Mouse (Mus musculus): ENCODE measurements around the gene Tbcd. TPM values are rescaled to one million over a fixed set of nuclear protein-coding genes. Genes with fewer than 3 reads are reported as not detected.

The Tbcd gene
- total RNA-seq, 2 experiments from 2014 or later, result 34.7 to 37.1 TPM

- intact Hi-C loops (cut with DNase I), result no loop called here
- no peak for TF ChIP-seq CTCF (IDR thresholded peaks at IDR 0.05)
- no peak for DNase-seq (ENCODE audit: extremely low spot score in 1 of 2, low spot score in 2 of 2)
- H3K27ac ChIP-seq, result no peak overlapping the region
- H3K4me3 ChIP-seq, result no peak overlapping the region
Observed at GRCm38 (mm10) chr11:121557946-121558345, 106.2 kb downstream of the Tbcd start.

GRCm38 (mm10) chr11:121558522-121558921 lies 106.8 kb downstream of the Tbcd start:
- no peak for TF ChIP-seq CTCF (IDR thresholded peaks at IDR 0.05)
- intact Hi-C loops (cut with DNase I), result no loop called here

GRCm38 (mm10) chr11:121559527-121560293 lies 108.0 kb downstream of the Tbcd start:
- no peak for TF ChIP-seq CTCF (IDR thresholded peaks at IDR 0.05)
- H3K27ac ChIP-seq, result no peak overlapping the region
- intact Hi-C loops (cut with DNase I), result no loop called here
- no peak overlapping the region for H3K4me3 ChIP-seq
- no peak for DNase-seq (ENCODE audit: extremely low spot score in 1 of 2, low spot score in 2 of 2)

More at GRCm38 (mm10) chr11:121558522-121558921, 106.8 kb downstream of the Tbcd start:
- Histone ChIP-seq H3K27ac (no peak overlapping the region), H3K4me3 (no peak overlapping the region)
- no peak for DNase-seq (ENCODE audit: extremely low spot score in 1 of 2, low spot score in 2 of 2)

- no peak for DNase-seq (ENCODE audit: extremely low spot score in 1 of 2, low spot score in 2 of 2)
- Histone ChIP-seq H3K27ac (no peak overlapping the region), H3K4me3 (no peak overlapping the region)
- TF ChIP-seq CTCF (IDR thresholded peaks at IDR 0.05), result no peak; the same call in 1 of the 2 replicates
- intact Hi-C loops (cut with DNase I), result no loop called here
Observed at GRCm38 (mm10) chr11:121560294-121560663, 108.5 kb downstream of the Tbcd start.

- H3K27ac ChIP-seq, result no peak overlapping the region
- DNase-seq (ENCODE audit: extremely low spot score in 1 of 2, low spot score in 2 of 2), result no peak
- intact Hi-C loops (cut with DNase I), result no loop called here
- no peak overlapping the region for H3K4me3 ChIP-seq
- no peak for TF ChIP-seq CTCF (IDR thresholded peaks at IDR 0.05)
Observed at GRCm38 (mm10) chr11:121563312-121563711, 111.6 kb downstream of the Tbcd start.

GRCm38 (mm10) chr11:121564265-121564664 lies 112.5 kb downstream of the Tbcd start:
- DNase-seq (ENCODE audit: extremely low spot score in 1 of 2, low spot score in 2 of 2), result no peak
- Histone ChIP-seq H3K27ac (no peak overlapping the region), H3K4me3 (no peak overlapping the region)
- TF ChIP-seq CTCF (IDR thresholded peaks at IDR 0.05), result no peak
- intact Hi-C loops (cut with DNase I), result no loop called here

GRCm38 (mm10) chr11:121581856-121582255 lies 130.1 kb downstream of the Tbcd start:
- no peak overlapping the region for H3K4me3 ChIP-seq
- no peak for DNase-seq (ENCODE audit: extremely low spot score in 1 of 2, low spot score in 2 of 2)
- no peak for TF ChIP-seq CTCF (IDR thresholded peaks at IDR 0.05)
- no peak overlapping the region for H3K27ac ChIP-seq
- intact Hi-C loops (cut with DNase I), result no loop called here

GRCm38 (mm10) chr11:121597254-121597653 lies 145.5 kb downstream of the Tbcd start:
- DNase-seq (ENCODE audit: extremely low spot score in 1 of 2, low spot score in 2 of 2), result no peak
- no peak for TF ChIP-seq CTCF (IDR thresholded peaks at IDR 0.05)
- intact Hi-C loops (cut with DNase I), result loop anchor here (5.0 kb wide), 1 partner anchor 120 kb away; no protein-coding TSS in a partner anchor
- Histone ChIP-seq H3K4me3 (no peak overlapping the region), H3K27ac (no peak overlapping the region)

GRCm38 (mm10) chr11:121601422-121601821 lies 149.7 kb downstream of the Tbcd start:
- Histone ChIP-seq H3K4me3 (no peak overlapping the region), H3K27ac (no peak overlapping the region)
- intact Hi-C loops (cut with DNase I), result no loop called here
- DNase-seq (ENCODE audit: extremely low spot score in 1 of 2, low spot score in 2 of 2), result no peak
- no peak for TF ChIP-seq CTCF (IDR thresholded peaks at IDR 0.05)

- intact Hi-C loops (cut with DNase I), result no loop called here
- no peak for TF ChIP-seq CTCF (IDR thresholded peaks at IDR 0.05)
Observed at GRCm38 (mm10) chr11:121605604-121606003, 153.9 kb downstream of the Tbcd start.

GRCm38 (mm10) chr11:121610976-121611375 lies 159.2 kb downstream of the Tbcd start:
- H3K4me3 ChIP-seq, result no peak overlapping the region
- no peak overlapping the region for H3K27ac ChIP-seq
- no peak for DNase-seq (ENCODE audit: extremely low spot score in 1 of 2, low spot score in 2 of 2)
- intact Hi-C loops (cut with DNase I), result no loop called here
- TF ChIP-seq CTCF (IDR thresholded peaks at IDR 0.05), result no peak

More at GRCm38 (mm10) chr11:121605604-121606003, 153.9 kb downstream of the Tbcd start:
- DNase-seq (ENCODE audit: extremely low spot score in 1 of 2, low spot score in 2 of 2), result no peak
- no peak overlapping the region for H3K4me3 ChIP-seq
- no peak overlapping the region for H3K27ac ChIP-seq

- no peak for TF ChIP-seq CTCF (IDR thresholded peaks at IDR 0.05)
Observed at GRCm38 (mm10) chr11:121615961-121616485, 164.3 kb downstream of the Tbcd start.

GRCm38 (mm10) chr11:121616501-121616900 lies 164.8 kb downstream of the Tbcd start:
- intact Hi-C loops (cut with DNase I), result no loop called here
- DNase-seq (ENCODE audit: extremely low spot score in 1 of 2, low spot score in 2 of 2), result no peak
- no peak overlapping the region for H3K4me3 ChIP-seq
- no peak for TF ChIP-seq CTCF (IDR thresholded peaks at IDR 0.05)
- no peak overlapping the region for H3K27ac ChIP-seq

More at GRCm38 (mm10) chr11:121615961-121616485, 164.3 kb downstream of the Tbcd start:
- no peak for DNase-seq (ENCODE audit: extremely low spot score in 1 of 2, low spot score in 2 of 2)
- intact Hi-C loops (cut with DNase I), result no loop called here
- Histone ChIP-seq H3K4me3 (no peak overlapping the region), H3K27ac (no peak overlapping the region)

Data from left cerebral cortex, adult 2 months (tissue).